Mouse (Mus musculus) erythroblast, embryonic 14.5 days (primary cell): ENCODE results near the gene Ifrd2.

ENCODE experiments used
- GATA1 ChIP-seq: IDR thresholded peaks from 2 replicates; pipeline ENCODE4 v1.6.1; 2012; ENCODE audit warnings: low read length, inconsistent platforms, mixed read lengths
- TAL1 ChIP-seq: IDR thresholded peaks from 3 replicates; pipeline ENCODE4 v1.6.1; 2012; ENCODE audit warnings: low read length, inconsistent platforms, mixed read lengths

GRCm38 (mm10) chr9:107550491-107551116 lies 36.8 kb upstream of the Ifrd2 start:
- TF ChIP-seq GATA1 (no peak), TAL1 (no peak)
